Mouse (Mus musculus) cerebellum, adult (tissue): ENCODE measurements around the gene Tmem53.
"Not testable (repeated sequence)": the region's sequence is repeated elsewhere in the genome, so short reads cannot be mapped to it uniquely, and the experiment has no call there.

Experiments used
- ATAC-seq: cut with Nextera tagmentation; 2 replicates; pipeline ENCODE4 v1.9.2; 2017; ENCODE audit warnings: mild to moderate bottlenecking, moderate library complexity, mixed read lengths; ENCODE audit not compliant: insufficient number of reproducible peaks, low FRiP score, low TSS enrichment

The Tmem53 gene

DNA sequence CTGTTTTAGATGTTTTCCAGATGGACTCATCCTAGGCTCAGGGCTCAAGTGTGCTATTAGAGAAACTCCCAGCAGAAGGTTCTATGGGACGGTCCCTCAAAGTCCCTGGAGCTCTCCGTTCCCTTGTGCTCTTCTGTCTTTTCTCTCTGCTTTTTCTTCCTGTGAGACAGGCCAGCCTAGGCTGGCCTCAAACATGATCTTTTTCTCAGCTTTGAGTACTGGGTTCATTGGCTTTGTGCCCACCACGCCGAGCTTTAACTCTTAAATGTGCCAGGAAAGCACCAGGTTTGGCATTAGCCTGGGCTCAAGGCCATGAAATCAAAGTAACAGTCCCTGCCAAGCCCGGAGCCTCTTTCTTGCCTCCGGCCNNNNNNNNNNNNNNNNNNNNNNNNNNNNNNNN is 10.9 kb upstream of the Tmem53 start:
- ATAC-seq = no peak

DNA sequence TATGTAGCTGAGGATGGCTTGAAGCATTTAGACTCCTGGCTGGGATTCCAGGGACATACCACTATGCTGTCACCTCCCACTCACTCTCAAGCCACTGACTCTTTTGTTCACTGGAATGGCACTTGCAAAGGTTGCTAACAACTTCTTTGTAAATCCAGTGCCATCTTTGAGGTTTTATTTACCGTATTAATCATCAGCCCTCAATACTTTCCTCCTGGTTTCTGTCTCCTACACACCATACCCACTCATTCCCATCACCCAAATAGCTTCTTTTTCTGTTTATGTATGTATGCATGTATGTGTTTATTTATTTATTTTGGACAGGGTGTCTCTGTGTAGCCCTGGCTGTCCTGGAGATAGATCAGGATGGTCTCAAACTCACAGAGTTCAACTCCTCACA is 769 bp upstream of the Tmem53 start:
- ATAC-seq = no peak

DNA sequence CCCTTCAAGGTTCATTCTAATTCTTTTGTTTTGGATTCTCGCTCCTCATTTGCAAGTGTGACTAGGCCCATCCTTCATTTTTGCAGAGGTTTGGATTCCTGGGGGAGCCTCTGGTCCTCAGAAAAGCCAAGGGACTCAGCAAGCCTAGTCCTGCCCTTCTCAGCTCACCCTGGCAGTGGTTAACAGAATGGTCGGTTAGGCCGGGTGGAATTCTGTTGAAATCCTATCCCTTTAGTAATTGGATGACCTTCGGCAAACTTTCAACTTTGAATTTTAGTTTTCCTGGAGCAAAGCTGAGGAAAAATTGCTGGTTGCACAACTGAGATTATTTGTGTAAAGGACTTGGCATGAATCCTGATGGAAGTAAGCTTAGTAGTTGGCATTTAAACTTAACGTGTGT is 600 bp downstream of the Tmem53 start:
- no peak for ATAC-seq

DNA sequence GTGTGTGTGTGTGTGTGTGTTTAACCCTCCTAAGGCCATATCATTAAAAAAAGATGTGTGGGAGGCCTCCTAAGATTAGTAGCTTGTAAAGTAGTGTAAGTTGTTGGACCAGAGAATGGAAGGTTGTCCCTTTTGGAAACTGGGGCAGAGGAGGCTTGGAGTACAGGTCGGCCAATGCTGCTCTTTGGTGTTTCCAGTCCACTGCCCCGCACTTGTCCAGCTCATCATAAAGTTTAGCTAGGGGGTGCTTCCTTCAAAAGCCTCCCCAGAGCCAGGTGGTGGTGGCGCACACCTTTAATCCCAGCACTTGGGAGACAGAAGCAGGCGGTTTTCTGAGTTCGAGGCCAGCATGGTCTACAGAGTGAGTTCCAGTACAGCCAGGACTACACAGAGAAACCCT is 1.0 kb downstream of the Tmem53 start:
- no peak for ATAC-seq

DNA sequence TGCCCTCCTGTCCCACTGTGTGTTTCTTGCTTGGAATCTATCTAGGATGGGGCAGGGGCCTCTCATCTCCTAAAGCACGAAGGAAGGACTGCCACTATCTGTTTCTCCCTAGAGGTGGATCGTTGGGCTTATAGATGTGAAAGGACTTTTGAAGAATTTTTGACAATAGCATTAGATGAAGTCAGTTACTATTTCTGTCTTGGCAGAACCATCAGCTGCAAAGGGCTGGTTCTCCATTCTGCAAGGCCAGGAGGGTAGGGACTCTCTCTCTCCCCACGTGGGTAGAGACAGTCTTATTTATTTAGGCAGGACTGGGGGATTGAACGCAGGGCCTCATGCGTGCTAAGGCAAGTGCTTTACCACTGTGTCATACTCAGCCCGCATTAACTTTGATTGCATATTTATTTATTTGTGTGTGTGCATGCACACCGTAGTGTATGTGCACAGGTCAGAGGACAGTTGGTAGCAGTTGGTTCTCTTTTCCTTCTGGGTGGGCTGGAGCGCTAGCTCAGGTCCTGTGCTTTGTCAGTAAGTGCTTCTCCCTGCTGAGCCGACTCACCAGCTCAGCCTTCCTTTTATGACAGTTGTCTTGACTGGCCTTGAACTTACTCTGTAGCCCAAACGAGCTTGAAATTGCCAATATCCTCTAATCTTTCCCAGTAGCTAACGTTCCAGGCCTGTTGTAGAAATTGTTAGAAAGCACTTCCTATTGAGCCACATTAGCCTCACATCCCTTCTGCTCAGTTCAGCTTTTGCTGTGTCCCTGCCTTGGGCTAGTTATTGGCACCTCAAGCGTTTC is 1.7 kb downstream of the Tmem53 start:
- no peak for ATAC-seq

DNA sequence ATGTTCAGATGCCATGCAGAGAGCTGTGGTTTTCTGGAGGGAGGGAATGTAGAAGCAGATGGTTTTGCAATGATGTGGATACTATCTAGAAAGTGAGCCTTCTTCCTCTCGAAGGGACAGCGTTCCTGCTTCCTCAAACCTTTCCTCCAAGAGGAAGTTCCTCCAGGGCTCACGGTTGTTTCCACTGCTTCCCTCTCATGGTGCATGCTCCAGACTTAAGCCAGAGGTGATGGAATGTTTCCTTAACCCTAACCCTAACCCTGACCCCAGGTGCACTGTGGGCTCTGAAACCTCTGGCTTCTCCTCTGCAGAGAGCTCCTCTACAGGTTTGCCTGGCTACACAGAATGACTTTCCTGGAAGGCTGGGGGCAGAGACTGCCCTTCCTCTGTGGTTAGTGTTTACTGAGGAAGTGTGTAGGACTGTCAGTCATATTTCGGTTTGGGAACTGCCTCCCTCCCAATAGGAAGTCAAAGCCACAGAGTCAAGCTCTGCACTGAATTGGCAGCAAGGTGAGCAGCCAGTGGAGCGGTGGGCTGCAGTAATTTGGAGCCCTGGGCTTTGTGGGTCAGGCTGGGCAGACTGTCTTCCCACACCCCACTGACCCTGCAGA is 2.4 kb downstream of the Tmem53 start:
- no peak for ATAC-seq

DNA sequence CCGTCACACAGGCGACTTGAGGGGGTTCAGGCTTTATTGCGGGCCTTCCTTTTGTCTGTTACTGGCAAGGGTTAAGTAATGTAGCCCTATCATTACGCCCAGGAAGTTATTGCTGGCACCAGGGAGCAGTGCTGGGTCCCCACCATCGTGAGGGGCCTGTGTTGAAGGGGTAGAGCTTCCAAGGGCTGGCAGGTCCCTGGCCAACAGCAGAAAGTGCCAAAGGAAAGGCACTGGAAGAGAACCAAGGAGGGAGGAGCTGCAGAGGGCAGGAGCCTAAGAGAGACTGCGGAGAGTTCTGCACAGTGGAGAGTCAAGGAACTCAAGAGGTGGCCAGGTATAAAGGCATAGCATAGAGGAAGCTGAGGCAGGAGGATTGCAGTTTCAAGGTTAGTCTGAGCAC is 2.9 kb downstream of the Tmem53 start:
- no peak for ATAC-seq

DNA sequence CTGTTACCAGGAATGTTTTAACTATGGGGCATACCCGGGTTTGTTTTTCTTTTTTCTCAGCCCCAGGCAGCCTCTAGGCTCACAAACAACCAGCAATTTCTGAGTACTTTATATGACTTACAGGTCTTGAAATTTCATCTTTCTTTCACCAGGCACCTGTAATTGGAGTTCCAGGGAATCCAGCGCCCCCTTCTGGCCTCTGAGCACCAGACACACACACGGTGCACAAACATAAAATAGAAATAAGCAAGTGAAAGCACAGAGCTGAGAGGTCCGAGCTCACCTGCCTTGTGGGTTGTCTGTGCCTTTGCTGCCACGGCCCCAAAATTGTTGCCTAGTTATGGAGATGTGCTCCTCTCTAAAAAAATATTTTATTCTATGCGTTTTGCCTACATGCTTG is 8.2 kb downstream of the Tmem53 start:
- ATAC-seq = not testable (repeated sequence)

DNA sequence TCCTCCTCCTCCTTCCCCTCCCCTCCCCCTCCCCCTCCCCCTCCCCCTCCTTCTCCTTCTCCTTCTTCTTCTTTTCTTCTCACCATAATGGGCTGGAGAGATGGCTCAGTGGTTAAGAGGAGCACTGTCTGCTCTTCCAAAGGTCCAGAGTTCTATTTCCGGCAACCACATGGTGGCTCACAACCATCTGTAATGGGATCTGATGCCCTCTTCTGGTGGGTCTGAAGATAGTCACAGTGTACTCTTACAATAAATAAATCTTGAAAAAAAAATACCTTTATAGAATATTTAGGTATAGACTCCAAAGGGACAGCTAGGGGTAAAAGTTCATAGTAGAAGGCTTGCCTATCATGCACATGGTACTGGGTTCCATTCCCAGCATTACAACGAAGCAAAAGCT is 9.5 kb downstream of the Tmem53 start:
- ATAC-seq = no peak

DNA sequence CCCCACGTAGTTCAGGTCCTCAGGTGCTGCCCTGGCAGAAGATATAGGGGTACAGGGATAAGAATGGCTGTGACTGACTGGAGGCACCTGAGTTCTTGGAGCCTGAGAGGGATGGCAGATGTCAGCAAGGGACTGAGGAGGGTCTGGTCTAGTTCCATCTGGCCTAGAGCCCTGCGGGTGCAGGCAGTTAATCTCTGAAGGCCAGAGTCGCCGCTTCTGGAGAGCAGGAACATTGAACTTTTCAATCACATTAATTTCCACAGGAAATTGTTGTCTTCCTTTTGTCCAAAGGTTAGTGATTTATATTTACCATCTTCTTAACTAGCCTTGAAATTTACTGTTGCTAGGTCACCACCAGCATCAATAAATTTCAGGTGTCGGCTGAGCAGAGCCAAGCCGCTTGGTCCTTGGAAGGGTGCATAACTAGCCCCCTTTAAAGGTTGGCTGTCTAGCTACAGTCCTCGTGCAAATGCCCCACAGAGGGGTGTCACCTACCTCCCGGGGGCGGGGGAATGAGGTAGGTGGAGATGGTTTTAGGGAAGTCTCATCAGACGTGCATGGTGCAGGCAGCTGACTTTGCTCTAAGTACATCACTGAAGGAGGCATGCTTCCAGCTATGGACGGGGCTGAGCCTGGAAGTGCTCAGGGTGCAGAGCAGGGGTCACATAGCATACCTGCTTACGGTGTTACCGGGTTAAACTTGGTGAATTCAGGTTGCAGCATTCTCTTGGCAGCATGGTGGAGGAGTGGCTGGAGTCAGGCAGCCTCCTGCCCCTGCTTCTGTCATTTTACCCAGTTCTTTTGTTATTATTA is 10.6 kb downstream of the Tmem53 start:
- ATAC-seq = no peak

DNA sequence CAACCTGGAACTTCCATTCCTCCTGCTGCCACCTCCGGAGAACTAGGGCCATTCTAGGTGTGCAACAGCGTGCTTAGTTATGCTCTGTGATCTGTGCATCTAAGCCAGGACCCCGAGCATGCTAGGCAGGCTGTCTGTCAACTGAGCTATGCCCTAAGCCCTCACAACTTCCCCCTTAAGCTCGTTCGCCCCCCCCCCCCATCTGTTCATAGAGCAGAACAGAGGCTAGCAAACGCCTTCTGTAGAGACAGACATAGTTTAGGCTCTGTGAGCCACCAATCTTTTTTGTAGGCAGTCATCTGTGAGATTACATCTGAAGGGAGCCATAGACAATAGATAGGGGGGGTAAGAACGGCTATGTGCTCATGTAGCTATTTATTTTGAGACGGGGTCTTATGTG is 11.2 kb downstream of the Tmem53 start:
- no peak for ATAC-seq

DNA sequence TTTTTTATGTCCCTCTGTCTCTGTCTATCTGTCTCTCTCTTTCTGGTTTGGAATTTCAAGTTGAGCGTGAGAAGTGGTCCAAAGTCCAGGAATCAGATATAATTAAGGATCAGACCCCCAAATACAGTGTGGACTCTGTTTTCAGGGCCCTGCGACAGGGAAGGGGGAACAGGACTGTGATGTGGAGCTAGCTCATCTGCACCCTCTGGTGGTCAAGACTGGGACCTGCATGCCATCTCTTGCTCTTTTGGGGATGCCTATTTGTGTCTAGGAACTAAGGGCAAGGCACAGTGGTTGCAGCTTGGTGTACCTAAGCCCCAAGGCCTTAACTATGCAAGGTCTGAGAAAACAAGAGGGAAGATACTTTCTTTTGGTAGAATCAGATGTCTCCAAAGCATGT is 15.5 kb downstream of the Tmem53 start:
- no peak for ATAC-seq

DNA sequence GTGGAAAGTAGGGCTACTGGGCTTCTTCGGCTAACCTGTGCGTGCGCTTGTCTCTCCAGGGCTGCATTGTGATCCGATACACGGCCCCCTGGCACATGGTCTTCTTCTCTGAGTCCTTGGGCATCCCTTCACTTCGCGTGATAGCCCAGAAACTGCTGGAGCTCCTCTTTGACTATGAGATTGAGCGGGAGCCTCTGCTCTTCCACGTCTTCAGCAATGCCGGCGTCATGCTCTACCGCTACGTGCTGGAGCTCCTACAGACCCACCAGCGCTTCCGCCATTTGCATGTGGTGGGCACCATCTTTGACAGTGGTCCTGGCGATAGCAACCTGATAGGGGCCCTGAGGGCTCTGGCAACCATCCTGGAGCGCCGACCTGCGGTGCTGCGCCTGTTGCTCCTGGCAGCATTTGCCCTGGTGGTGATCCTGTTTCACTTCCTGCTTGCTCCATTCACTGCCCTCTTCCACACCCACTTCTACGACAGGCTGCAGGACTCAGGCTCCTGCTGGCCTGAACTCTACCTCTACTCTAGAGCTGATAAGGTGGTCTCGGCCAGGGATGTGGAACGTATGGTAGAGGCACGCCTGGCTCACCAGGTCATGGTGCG is 16.2 kb downstream of the Tmem53 start:
- no peak for ATAC-seq

DNA sequence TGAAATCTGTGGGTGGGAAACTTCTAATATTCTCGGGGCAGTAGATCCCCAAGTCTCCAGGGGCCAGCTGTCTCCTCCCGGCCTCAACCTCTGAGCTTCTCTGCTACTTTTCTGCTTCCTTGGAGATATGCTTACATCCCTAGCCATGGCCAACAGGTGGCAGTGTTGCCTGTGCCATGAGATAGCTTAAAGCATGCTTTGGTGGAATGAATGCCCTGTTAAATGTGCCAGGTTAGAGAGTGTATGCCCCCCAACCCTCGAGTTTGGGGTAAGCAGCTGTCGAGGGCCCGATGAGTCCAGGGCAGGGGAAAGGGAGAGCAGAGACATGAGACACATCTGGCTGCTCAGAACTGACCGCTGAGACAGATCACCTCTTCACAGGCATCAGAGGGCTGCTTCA is 18.5 kb downstream of the Tmem53 start:
- ATAC-seq = no peak

DNA sequence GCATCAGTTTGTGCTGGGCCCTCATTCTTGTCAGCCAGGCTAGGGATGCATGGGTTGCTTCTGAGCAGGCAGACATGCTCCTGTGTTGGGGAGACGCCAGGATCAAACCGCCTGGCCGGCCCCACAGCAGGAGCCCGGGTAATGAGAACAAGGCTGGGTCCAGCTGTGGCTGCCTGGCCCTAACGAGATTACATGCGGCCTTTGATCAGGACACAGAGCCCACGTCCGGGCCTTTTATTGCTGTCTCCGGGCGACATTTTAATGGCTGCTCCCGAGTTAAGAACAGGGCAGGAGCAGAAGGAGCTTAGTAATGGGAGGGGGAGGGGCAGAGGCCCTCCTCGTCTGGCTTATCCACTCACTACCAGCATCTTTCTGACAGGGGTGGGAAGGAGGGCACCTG is 20.7 kb downstream of the Tmem53 start:
- no peak for ATAC-seq

DNA sequence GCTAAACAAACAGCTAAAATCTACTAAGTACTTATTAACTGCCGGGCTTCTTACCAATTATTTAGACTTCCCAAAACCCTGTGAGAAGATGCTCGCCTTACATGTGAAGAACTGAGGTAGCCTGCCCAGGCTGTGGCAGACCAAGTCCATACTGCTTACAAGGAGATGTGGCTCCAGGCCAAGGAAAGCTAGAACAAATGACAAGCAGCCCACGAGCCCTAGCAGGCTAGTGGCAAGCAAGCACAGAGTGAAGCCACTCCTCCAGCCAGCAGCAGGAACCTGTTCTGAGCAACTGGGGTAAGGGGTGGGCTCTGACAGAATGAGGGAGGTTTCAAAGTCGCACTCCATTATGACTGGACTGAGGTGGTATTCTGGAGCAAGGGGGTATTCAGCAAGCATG is 23.0 kb downstream of the Tmem53 start:
- no peak for ATAC-seq

DNA sequence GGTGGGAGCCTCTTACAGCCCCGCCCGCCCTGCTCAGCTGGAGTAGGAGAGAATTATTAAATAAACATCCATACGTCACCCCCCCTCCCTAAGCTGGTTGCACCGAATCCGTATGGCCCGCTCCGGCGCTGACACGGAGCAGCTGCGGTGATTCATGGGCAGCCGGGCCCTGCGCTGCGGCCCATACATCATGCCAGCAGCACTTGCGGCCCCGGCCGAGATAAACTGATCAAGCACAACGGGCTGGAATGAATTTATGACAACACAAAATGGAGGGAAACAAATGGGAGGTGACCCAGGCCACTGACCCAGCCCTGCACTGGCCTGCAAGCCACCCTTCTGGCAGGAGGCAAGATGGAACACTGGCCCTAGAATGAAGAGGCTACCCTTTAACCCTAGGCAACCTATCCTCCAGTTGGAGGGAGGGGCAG is 24.5 kb downstream of the Tmem53 start:
- no peak for ATAC-seq

DNA sequence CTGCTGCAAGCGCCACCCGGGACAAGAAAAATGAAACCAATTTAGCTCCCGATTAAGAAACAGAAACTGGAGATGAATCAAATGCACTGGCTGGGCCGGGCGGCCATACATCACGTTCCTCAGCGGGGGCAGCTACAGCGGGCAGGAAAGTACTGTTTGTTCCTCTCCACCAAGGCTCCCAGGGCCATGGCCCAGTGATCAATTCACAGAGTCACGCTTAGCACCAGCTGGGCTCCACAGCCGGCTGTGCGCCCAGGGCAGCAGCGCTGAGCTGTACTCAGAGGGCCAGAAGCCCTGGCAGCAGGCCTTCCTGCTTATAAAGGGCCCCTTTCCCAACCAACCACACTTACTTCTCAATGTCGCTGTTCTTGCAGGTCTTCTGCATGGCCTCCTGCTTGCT is 25.3 kb downstream of the Tmem53 start:
- no peak for ATAC-seq

DNA sequence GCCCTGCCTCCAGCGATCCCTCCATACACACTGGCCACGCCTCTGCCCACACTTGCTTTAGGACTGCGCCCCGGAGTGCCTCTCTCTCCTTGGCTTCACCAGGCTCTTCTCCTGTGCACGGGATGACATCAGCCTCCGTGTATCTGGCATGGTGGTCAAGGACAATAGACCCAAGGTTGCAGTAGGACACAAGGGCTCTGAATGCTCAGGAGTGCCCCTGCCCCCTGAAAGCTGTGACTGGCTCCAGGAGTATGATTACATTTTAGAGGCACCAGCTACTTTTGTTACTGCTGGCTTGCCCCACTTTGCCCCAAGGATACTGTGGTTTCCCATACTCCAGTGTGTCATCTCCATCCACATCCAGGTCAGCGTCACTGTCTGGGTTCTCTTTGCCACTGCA is 25.9 kb downstream of the Tmem53 start:
- ATAC-seq = no peak

DNA sequence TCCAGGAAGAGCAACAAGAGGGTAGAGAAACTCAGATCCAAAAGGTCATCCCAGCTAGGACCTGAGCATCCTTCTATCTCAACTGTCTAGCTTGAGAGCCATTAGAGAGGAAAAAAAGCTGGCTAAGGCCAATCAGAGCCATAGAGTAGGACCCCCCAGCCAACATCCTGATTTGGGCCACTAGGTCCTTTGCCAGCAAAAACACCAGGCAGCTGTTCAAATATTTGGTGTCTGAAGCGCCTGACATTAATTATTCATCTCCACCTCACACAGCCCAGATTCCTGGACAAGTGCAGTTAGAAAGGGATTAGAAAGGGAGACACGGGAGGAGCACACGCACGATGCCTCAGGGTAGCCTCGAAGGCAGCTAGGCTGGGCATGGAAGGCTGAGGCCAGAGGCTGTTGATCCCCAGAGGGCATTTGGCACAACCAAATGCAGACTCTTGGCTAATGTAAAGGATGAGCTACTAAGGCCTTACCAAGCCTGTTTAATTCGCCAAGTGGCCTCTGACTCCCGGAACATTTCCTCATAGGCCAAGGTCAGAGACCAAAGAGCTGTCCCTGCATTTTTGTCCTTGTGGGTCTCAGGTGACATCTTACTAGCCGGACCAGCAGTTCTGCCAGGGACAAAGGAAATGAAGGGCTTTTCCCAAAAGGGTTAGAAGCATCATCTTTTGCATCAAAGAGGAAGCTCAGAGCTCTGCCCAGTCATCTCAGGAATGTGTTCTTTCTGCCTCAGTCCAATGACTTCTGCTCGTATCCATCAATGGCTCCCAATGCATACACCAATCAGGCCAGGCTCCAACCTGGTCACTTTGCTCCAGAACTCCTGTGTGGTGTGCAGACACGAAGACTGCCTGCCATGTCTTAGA is 26.9 kb downstream of the Tmem53 start:
- no peak for ATAC-seq
